Mouse (Mus musculus) midbrain, embryonic 16.5 days (tissue): Measurements from ENCODE around the gene Memo1. TPM values are rescaled to one million over a fixed set of nuclear protein-coding genes. Genes with fewer than 3 reads are reported as not detected.
"Not testable (repeated sequence)": the region's sequence is repeated elsewhere in the genome, so short reads cannot be mapped to it uniquely, and the experiment has no call there.

Experiments used
- ATAC-seq: fragments of 200-750 bp; cut with Nextera tagmentation; 2 replicates; pipeline ENCODE4 v1.8.0; 2017; ENCODE audit warnings: moderate TSS enrichment
- H3K27ac ChIP-seq: fragments of 300-500 bp; sonication (generic); 2 replicates; pipeline ENCODE4 v1.5.1; 2014; ENCODE audit warnings: mild to moderate bottlenecking, low read length, mixed read lengths
- H3K27me3 ChIP-seq: fragments of 300-500 bp; sonication (generic); 2 replicates; pipeline ENCODE4 v1.6.1; 2014; ENCODE audit warnings: low read depth, low read length, mixed read lengths; ENCODE audit not compliant: control insufficient read depth, insufficient read depth
- H3K36me3 ChIP-seq: fragments of 300-500 bp; sonication (generic); 2 replicates; pipeline ENCODE4 v1.6.1; 2014; ENCODE audit warnings: mild to moderate bottlenecking, low read length, moderate library complexity, mixed read lengths; ENCODE audit not compliant: control insufficient read depth, insufficient read depth
- H3K4me1 ChIP-seq: fragments of 300-500 bp; sonication (generic); 2 replicates; pipeline ENCODE4 v1.6.1; 2014; ENCODE audit warnings: mild to moderate bottlenecking, low read length, mixed read lengths; ENCODE audit not compliant: control insufficient read depth, insufficient read depth
- H3K4me2 ChIP-seq: fragments of 300-500 bp; sonication (generic); 2 replicates; pipeline ENCODE4 v1.6.1; 2014; ENCODE audit warnings: mild to moderate bottlenecking, low read length, mixed read lengths
- H3K4me3 ChIP-seq: fragments of 300-500 bp; sonication (generic); 2 replicates; pipeline ENCODE4 v1.5.1; 2014; ENCODE audit warnings: low read depth, mild to moderate bottlenecking, low read length, moderate library complexity, mixed read lengths
- H3K9ac ChIP-seq: fragments of 300-500 bp; sonication (generic); 2 replicates; pipeline ENCODE4 v1.6.1; 2014; ENCODE audit warnings: low read depth, low read length, mixed read lengths
- H3K9me3 ChIP-seq: fragments of 300-500 bp; sonication (generic); replicated peaks from 2 replicates; pipeline ENCODE4 v1.6.1; 2014; ENCODE audit warnings: mild to moderate bottlenecking, low read length, mixed read lengths; ENCODE audit not compliant: control insufficient read depth, poor library complexity, severe bottlenecking
- WGBS: fragments of 180-500 bp; shearing (Covaris S2); extraction: QIAGEN DNeasy Blood & Tissue Kit; methylation state at CpG from one replicate; pipeline ENCODE4 v1.1.7; 2014; 5-methylcytosine and 5-hydroxymethylcytosine counted together
- polyA plus RNA-seq: library from polyadenylated mRNA; unstranded; fragments of >200 nt; fragmentation: Nextera tagmentation; extraction: Ambion mirVana; gene quantifications from 2 replicates; pipeline ENCODE4 v1.2.1, GENCODE M21; 2015

The Memo1 gene
- polyA plus RNA-seq: 50.6 and 51.6 TPM in 2 replicates

- H3K27ac ChIP-seq: peak within 1 kb of the TSS; percentile 97
- H3K4me1 ChIP-seq: peaks cover 27% of the 10 kb centered on the region
- WGBS: under 1% methylated on average over 53 of the region's 110 CpGs
- no peaks in the 10 kb centered on the region for H3K27me3 ChIP-seq
- ATAC-seq: peak; percentile 94
- H3K4me3 ChIP-seq: peak within 1 kb of the TSS; percentile 96
- H3K9ac ChIP-seq: peak within 1 kb of the TSS; percentile 97
- H3K9me3 ChIP-seq: no peaks in the 10 kb centered on the region
- peak within 1 kb of the TSS; percentile 83 for H3K4me2 ChIP-seq
- no peaks in the 10 kb centered on the region for H3K36me3 ChIP-seq
Observed at GRCm38 (mm10) chr17:74295026-74295970, at the start of gene Memo1. TSS of gene Memo1 (minus strand) at chr17:74295521.

- H3K27ac ChIP-seq: no peak overlapping the region
- 35% methylated on average over 5 of the region's 5 CpGs for WGBS
- H3K4me2 ChIP-seq: peak overlapping the region; percentile 69
Observed at GRCm38 (mm10) chr17:74341151-74341550, 45.8 kb upstream of the Memo1 start.

GRCm38 (mm10) chr17:74338937-74339804 is 43.9 kb upstream of the Memo1 start, which contains the start of gene Spast:
TSS of gene Spast (plus strand) at chr17:74338987.
- no peaks in the 10 kb centered on the region for H3K9me3 ChIP-seq
- H3K4me2 ChIP-seq: peak within 1 kb of the TSS; percentile 69
- peak within 1 kb of the TSS; percentile 100 for H3K4me3 ChIP-seq
- H3K27me3 ChIP-seq: no peaks in the 10 kb centered on the region
- peaks cover 43% of the 10 kb centered on the region for H3K4me1 ChIP-seq
- peak within 1 kb of the TSS; percentile 97 for H3K9ac ChIP-seq
- ATAC-seq: peak; percentile 73
- no peaks in the 10 kb centered on the region for H3K36me3 ChIP-seq
- peak within 1 kb of the TSS; percentile 98 for H3K27ac ChIP-seq
- WGBS: under 1% methylated on average over 71 of the region's 90 CpGs

More at GRCm38 (mm10) chr17:74341151-74341550, 45.8 kb upstream of the Memo1 start:
- Histone ChIP-seq H3K4me3 (peak overlapping the region; percentile 100), H3K36me3 (no peaks in the 10 kb centered on the region), H3K9me3 (no peaks in the 10 kb centered on the region), H3K4me1 (peaks cover 43% of the 10 kb centered on the region), H3K9ac (peak overlapping the region; percentile 51; the same call in 1 of the 2 replicates), H3K27me3 (no peaks in the 10 kb centered on the region)
- no peak for ATAC-seq

- H3K36me3 ChIP-seq: no peaks in the 10 kb centered on the region
- H3K27me3 ChIP-seq: no peaks in the 10 kb centered on the region
- WGBS: under 1% methylated on average over 36 of the region's 50 CpGs
- peaks cover 41% of the 10 kb centered on the region for H3K4me1 ChIP-seq
- H3K27ac ChIP-seq: peak overlapping the region; percentile 98
- peak overlapping the region; percentile 69 for H3K4me2 ChIP-seq
- H3K9ac ChIP-seq: peak overlapping the region; percentile 97
- peak; percentile 92 for ATAC-seq
- H3K4me3 ChIP-seq: peak overlapping the region; percentile 100
- no peaks in the 10 kb centered on the region for H3K9me3 ChIP-seq
Observed at GRCm38 (mm10) chr17:74338225-74338931, 43.1 kb upstream of the Memo1 start.

- Histone ChIP-seq H3K27me3 (no peaks in the 10 kb centered on the region), H3K4me1 (no peaks in the 10 kb centered on the region), H3K36me3 (no peaks in the 10 kb centered on the region), H3K4me2 (no peak overlapping the region), H3K9me3 (no peaks in the 10 kb centered on the region), H3K4me3 (no peak overlapping the region), H3K27ac (no peak overlapping the region), H3K9ac (no peak overlapping the region)
- ATAC-seq: no peak
- 84% methylated on average over 9 of the region's 9 CpGs for WGBS
Observed at GRCm38 (mm10) chr17:74331049-74331676, 35.8 kb upstream of the Memo1 start.

- H3K4me3 ChIP-seq, H3K4me1 ChIP-seq, H3K9ac ChIP-seq, H3K9me3 ChIP-seq, H3K27me3 ChIP-seq, ATAC-seq, H3K4me2 ChIP-seq, H3K36me3 ChIP-seq, H3K27ac ChIP-seq: not testable (repeated sequence)
- WGBS: 47% methylated on average over 2 of the region's 2 CpGs
Observed at GRCm38 (mm10) chr17:74328146-74328545, 32.8 kb upstream of the Memo1 start.

GRCm38 (mm10) chr17:74327195-74327594 is 31.9 kb upstream of the Memo1 start:
- 84% methylated on average over 7 of the region's 7 CpGs for WGBS
- not testable (repeated sequence) for ATAC-seq

GRCm38 (mm10) chr17:74323844-74324243 is 28.5 kb upstream of the Memo1 start, which contains the start of gene Dpy30:
TSS of gene Dpy30 (minus strand) at chr17:74323944.
- 72% methylated on average over 2 of the region's 2 CpGs for whole genome bisulfite sequencing
- Histone ChIP-seq H3K9me3 (no peaks in the 10 kb centered on the region), H3K27me3 (no peaks in the 10 kb centered on the region), H3K4me3 (no peak within 1 kb of the TSS), H3K4me1 (no peaks in the 10 kb centered on the region), H3K4me2 (no peak within 1 kb of the TSS), H3K9ac (no peak within 1 kb of the TSS), H3K27ac (no peak within 1 kb of the TSS), H3K36me3 (no peaks in the 10 kb centered on the region)
- ATAC-seq: no peak

More at GRCm38 (mm10) chr17:74327195-74327594, 31.9 kb upstream of the Memo1 start:
- not testable (repeated sequence) for H3K9me3 ChIP-seq, H3K36me3 ChIP-seq, H3K4me3 ChIP-seq, H3K9ac ChIP-seq, H3K27ac ChIP-seq, H3K4me1 ChIP-seq, H3K27me3 ChIP-seq, H3K4me2 ChIP-seq
